Mouse (Mus musculus) heart, postnatal 0 days (tissue): ENCODE data around the gene Pdzrn3.

Source experiments
- CTCF ChIP-seq: IDR thresholded peaks from 2 replicates; pipeline ENCODE4 v1.5.1; 2016; ENCODE audit warnings: antibody characterized with exemption, control low read depth, low read depth
- EP300 ChIP-seq: IDR thresholded peaks from 2 replicates; pipeline ENCODE4 v1.6.1; 2016; ENCODE audit warnings: antibody characterized with exemption, low read depth

DNA sequence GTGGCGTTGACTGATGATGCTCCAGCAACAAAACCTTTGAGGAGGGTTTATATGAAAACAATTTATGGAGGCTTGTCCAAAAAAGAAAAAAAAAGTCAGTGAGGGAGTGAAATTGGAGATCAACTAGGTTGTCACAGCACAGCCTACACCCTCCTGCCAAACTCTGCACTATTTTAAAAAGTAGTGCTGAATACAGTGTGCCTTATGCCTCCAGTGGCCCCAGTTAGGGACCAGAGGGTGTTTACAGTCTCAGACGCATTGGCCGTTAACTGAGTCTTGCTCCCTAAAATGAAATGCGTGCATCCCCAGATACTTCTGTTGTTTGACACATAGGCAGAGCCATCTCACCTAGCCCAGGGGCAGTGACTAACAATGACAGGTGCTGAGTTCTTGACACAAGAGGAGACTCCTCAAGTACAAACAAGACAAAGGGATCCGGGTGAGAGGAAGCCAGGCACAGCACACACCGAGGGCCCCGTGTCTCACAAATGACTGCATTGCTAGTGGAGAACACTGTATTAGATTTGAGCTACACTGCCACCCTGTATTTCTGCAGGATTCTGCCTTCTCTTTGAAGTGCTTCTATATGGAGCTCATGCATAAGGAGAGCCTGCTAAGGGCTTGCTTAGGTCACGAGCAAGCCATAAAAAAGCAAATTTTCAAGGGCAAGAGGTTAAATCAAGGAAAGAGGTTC lies 14.6 kb upstream of the Pdzrn3 start:
- TF ChIP-seq CTCF: no peak
- TF ChIP-seq EP300: no peak
